Mouse (Mus musculus) cortical plate, adult 2 months (tissue): ENCODE measurements at regions not wholly inside any gene's neighbourhood (a gene's known extent, or its start where the extent isn't known, plus 50 kb on each side); places are given as distances from the start of the nearest gene placed in this dataset.

Source experiments
- H3K27ac ChIP-seq: fragments of 200-500 bp; 2 replicates; pipeline ENCODE4 v1.5.1; 2012; ENCODE audit warnings: low read length, control low read depth, inconsistent platforms; ENCODE audit not compliant: insufficient read depth
- H3K4me1 ChIP-seq: fragments of 200-500 bp; 2 replicates; pipeline ENCODE4 v1.6.1; 2011; ENCODE audit warnings: low read length; ENCODE audit not compliant: control insufficient read depth, insufficient read depth
- H3K4me3 ChIP-seq: fragments of 200-500 bp; 2 replicates; pipeline ENCODE4 v1.5.1; 2011; ENCODE audit warnings: mild to moderate bottlenecking, low read length, control low read depth; ENCODE audit not compliant: insufficient read depth
- CTCF ChIP-seq: fragments of 200-500 bp; IDR thresholded peaks from 2 replicates; pipeline ENCODE4 v1.5.1; 2011; ENCODE audit warnings: mild to moderate bottlenecking, control low read depth, low read length; ENCODE audit not compliant: insufficient read depth; ENCODE audit errors: extremely low read depth
- POLR2A ChIP-seq: fragments of 200-500 bp; IDR thresholded peaks from 2 replicates; pipeline ENCODE4 v1.6.1; 2011; ENCODE audit warnings: mild to moderate bottlenecking, low read length, control low read depth; ENCODE audit not compliant: insufficient read depth; ENCODE audit errors: extremely low read depth

DNA sequence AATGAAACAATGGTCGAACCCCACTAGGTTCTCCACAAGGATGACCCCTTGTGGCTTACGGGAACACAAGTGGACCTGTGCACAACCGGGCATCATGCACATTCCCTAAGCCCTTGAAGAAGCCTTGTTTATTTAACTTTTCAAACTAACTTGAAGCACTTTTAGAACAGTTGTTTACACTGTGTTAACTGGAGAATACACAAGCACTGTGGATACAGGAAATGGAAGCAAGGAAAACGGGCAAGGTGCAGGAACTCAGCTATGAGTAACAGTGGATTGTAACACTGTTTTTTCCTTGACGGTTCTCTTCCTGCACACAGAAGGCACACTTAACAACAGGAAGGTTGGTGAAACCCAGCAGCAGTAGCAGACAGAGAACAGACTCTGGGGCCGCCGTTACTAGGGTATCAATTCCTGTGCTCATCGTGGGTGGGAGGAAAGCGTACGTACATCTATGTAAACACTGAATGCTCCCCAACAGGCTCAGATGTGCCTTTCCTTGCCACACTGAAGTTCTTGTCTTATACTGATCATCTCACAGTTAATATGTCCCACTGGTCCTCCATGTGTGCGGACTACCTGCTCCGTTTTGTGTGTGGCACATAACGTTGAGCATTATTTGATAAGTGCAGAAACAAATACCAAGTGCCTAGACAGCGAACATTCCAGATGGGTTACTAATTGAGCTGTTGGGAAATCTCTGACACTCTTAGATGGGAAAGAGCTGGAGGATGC, 264.4 kb downstream of the Mpdz start:
- TF ChIP-seq POLR2A (no peak), CTCF (no peak)
- Histone ChIP-seq H3K4me3 (no peak overlapping the region), H3K27ac (no peak overlapping the region)

DNA sequence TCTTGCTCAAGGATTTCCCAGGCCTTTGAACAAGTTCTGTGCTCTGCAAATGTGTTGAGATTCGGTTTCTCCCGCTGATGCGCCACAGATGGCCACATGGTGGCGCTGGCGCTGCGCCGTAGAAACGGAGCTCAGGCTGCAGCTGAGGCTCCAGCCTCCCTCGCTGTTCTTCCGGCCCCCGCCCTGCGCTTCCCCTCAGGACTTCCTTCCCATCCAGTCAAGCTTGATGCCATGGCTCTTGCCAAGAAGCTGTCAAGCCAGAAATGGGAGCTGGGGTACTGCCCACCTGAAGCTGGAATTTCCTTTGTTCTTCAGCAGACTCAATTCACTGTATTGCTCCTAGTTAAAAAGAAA, 263.9 kb downstream of the Mpdz start:
- H3K4me3 ChIP-seq = no peak overlapping the region
- TF ChIP-seq POLR2A = no peak
- peak; percentile 92 for TF ChIP-seq CTCF
- no peak overlapping the region for H3K27ac ChIP-seq

More for the DNA sequence above, 264.4 kb downstream of the Mpdz start:
- 0 out of 2 replicates have a peak, but pooled peaks cover 2% of the 10 kb centered on the region for H3K4me1 ChIP-seq

DNA sequence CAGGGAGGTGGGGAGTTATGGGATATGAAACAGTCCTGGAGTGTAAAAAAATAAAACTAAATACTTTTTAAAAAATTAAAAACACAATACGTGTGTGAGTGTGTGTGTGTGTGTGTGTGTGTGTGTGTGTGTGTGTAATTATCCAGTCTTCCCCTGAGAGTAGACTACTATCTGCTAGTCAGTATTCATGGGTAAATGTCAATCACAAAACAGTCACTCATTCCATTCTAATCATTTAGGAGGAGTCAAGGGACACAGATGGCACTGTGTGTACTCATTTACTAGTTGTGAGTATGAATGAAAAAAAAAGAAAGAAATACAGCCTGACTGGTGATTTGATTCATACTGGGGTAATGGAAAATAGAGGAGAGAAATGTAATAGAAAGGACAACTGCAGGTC, 226.5 kb downstream of the Mpdz start:
- TF ChIP-seq POLR2A = no peak
- TF ChIP-seq CTCF = no peak
- no peaks in the 10 kb centered on the region; the same call in 1 of the 2 replicates for H3K4me1 ChIP-seq
- H3K27ac ChIP-seq = no peak overlapping the region
- no peak overlapping the region for H3K4me3 ChIP-seq

More for the DNA sequence above, 263.9 kb downstream of the Mpdz start:
- 0 out of 2 replicates have a peak, but pooled peaks cover 2% of the 10 kb centered on the region for H3K4me1 ChIP-seq

DNA sequence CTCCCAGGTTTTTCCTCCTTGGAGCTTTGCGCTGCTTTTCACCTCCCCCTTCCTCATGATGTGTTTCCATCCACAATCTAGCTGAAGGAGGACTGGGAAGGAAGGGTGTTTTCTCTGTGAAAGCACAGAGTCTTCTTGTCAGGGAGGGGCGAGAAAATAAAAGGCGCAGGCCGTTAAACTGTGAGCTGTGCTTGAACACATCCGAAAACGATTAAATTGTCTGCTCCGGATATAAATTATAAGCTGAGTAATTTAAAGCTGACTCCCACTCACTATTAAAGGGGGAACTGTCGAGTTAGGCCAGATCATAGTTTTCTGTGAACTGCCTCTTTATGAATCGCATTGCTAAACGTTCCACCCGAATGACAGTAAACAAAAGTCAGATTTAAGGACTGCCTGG, 224.6 kb downstream of the Mpdz start:
- no peaks in the 10 kb centered on the region; the same call in 1 of the 2 replicates for H3K4me1 ChIP-seq
- H3K27ac ChIP-seq = no peak overlapping the region
- no peak overlapping the region for H3K4me3 ChIP-seq
- TF ChIP-seq CTCF = no peak
- no peak for TF ChIP-seq POLR2A

DNA sequence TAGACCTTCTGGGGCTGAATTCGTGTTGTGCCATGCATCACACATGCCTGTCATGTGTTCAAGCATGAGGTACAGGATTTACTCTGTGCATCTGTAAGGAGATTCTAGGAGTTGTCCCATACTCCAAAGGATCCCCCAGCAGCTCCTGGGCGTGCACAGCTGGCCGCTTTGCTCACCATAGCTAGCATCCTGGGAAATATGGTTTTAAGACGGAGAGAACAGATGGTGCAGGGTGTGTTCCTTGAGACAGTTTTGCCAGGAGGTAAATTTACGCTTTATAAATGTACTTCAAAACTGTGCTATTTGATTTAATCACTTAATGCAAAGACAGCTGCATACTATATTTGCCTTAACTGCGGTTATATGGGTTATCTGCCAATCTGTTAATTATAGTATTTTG, 220.6 kb downstream of the Mpdz start:
- TF ChIP-seq POLR2A (no peak), CTCF (no peak)
- H3K27ac ChIP-seq = no peak overlapping the region
- H3K4me1 ChIP-seq = no peaks in the 10 kb centered on the region; the same call in 1 of the 2 replicates
- H3K4me3 ChIP-seq = no peak overlapping the region

DNA sequence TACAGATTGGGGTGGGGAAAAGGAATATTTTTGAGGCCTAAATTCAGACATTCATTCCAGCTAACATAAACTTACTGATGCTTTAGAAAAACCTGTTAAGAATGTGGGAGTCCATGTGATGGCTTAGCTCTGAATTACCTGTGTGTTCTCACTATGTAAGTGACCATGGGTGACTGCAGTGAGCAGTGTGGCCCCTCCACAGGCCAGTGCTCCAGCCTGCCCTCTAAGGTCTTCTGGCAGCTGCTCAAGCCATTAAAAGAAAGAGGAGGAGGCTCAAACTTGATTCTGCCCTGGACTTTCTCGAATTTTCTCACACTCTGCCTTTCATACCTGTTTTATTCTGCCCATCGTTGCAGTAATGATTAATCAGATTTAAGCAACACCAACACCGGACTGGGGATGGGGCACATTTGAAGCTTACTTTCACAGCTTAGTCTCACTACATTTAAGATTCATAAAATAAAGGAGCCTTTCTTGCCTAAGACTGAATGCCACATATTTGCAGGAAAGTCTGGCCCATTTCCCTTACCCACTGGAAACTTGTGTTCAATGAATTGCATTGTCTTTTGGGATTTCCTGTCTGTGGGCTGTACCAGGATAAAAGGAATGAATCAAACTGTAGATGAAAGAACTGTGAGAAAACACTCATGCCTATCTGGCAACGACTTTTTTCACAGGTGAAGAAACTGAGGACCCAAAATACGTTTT, 220.0 kb downstream of the Mpdz start:
- H3K4me1 ChIP-seq = no peaks in the 10 kb centered on the region; the same call in 1 of the 2 replicates
- TF ChIP-seq POLR2A = no peak
- TF ChIP-seq CTCF = no peak
- no peak overlapping the region for H3K4me3 ChIP-seq
- H3K27ac ChIP-seq = no peak overlapping the region
